Mouse (Mus musculus): ENCODE measurements around the gene Lurap1.

The Lurap1 gene

DNA sequence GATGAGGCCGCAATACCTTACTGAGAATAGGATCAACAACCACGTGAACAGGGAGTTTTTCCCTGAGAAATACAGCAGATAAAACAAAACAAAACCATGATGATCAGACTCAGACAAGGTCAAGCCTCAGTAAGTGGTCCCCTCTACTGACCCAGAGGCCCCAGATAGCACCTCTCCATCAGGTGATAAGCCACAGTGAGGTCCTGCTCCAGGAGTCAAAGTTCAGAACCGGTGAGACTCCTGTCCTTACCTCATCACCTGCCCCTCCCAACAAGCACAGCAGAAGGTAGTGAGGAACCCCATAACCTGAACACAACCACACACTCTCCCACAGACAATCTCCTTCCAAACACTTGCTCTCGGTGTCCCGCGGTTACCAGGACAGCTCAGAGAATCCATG is 40.4 kb downstream of the Lurap1 start:
- in situ Hi-C loops (cut with MboI, MseI) = no loop called here

GRCm38 (mm10) chr4:116105278-116105677 is 45.9 kb downstream of the Lurap1 start:
- in situ Hi-C loops (cut with MboI, MseI) = no loop called here

GRCm38 (mm10) chr4:116100959-116101358 is 50.2 kb downstream of the Lurap1 start:
- in situ Hi-C loops (cut with MboI, MseI) = no loop called here

DNA sequence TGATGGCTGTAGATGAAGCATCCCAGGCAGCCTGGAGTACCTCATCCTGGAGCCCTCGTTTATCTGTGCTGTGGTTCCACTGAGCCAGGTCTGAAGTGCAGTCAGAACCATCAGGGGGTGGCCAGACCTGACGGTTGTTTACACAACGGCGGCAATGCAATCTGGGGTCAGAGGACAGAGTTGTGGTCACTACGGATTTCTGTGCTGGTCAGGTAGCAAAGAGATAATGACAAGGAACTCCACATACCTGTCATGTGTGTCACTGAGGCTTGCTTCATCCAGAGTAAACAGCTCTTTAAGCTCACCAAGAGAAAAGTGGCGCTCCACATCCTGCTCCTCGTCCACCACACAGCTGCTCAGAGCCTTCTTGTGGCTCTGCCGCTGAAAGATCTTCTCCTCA is 53.9 kb downstream of the Lurap1 start:
- in situ Hi-C loops (cut with MboI, MseI) = no loop called here

- in situ Hi-C loops (cut with MboI, MseI) = no loop called here
Observed at GRCm38 (mm10) chr4:116096291-116096690, 54.8 kb downstream of the Lurap1 start.

GRCm38 (mm10) chr4:116088510-116089249 is 62.5 kb downstream of the Lurap1 start:
- in situ Hi-C loops (cut with MboI, MseI) = no loop called here
